Mouse (Mus musculus): ENCODE measurements at regions not wholly inside any gene's neighbourhood (a gene's known extent, or its start where the extent isn't known, plus 50 kb on each side); places are given as distances from the start of the nearest gene placed in this dataset.

DNA sequence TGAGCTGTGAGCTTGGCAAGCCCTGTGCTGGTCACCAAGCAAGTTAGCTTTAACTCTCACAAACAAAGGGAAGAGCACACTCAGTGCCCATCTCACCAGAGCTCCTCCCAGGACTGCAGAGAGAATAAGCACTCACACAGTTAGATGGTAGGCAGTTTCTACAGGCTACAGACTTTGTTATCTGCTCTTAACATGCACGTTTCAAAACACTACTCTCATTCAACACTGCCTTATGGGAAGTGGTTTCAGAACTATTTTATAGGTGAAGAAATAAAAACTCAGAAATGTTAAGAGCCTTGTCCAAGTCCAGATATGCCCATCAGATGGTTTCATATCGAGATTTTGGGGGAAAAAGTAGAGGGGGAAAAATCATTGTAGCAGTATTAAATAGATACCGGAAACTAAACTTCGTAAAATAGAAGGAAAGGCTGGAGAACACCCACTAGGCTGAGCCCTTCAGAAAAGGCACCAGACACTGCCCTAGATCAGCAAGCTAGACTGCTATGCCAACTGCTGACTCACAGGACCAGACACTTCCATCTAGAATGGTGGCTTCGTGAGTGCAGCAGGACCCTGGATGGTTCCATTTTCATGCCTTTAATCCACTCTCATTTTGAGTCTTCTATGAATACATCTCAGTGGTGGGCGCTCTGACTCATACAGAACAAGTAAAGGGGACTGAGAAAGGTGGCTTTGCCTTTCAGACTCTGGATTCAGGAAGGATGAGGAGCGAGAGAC is 51.3 kb upstream of the Serbp1 start:
- H3K36me3 ChIP-seq = no peaks in the 10 kb centered on the region
- H3K4me3 ChIP-seq = no peak overlapping the region
- H3K4me1 ChIP-seq = no peaks in the 10 kb centered on the region
- H3K27ac ChIP-seq (replicated peaks) = no peak overlapping the region
- no peak for ATAC-seq (ENCODE audit: low FRiP score, low read depth)
- H3K9ac ChIP-seq (replicated peaks) = no peak overlapping the region
- WGBS = 81% methylated on average over 7 of the region's 7 CpGs
- no peak overlapping the region for H3K4me2 ChIP-seq (replicated peaks)
- no peaks in the 10 kb centered on the region for H3K9me3 ChIP-seq
- H3K27me3 ChIP-seq = no peaks in the 10 kb centered on the region

DNA sequence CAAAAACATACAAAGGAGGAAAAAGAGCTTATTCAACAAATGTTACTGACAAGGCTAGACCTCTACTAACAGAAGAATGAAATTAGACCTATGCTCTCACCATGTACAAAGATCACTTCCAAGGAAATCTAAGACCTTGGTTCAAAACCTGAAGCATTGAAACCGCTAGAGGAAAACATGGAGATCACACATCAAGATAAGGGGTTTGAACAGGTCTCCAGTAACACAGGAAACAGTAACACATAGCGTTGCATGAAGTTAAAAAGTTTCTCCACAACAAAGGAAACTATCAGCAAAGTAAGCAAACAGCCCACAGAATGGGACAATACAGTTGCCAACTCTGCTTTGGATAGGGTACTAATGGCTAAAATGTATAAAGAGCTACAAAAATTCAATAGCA is 53.3 kb upstream of the Serbp1 start:
- H3K9ac ChIP-seq (replicated peaks) = no peak overlapping the region
- no peaks in the 10 kb centered on the region for H3K4me1 ChIP-seq
- no peak for ATAC-seq (ENCODE audit: low FRiP score, low read depth)
- no peak overlapping the region for H3K27ac ChIP-seq (replicated peaks)
- H3K27me3 ChIP-seq = no peaks in the 10 kb centered on the region
- H3K4me3 ChIP-seq = no peak overlapping the region
- 92% methylated on average over 2 of the region's 2 CpGs for WGBS
- H3K9me3 ChIP-seq = no peaks in the 10 kb centered on the region
- H3K4me2 ChIP-seq (replicated peaks) = no peak overlapping the region
- H3K36me3 ChIP-seq = no peaks in the 10 kb centered on the region

DNA sequence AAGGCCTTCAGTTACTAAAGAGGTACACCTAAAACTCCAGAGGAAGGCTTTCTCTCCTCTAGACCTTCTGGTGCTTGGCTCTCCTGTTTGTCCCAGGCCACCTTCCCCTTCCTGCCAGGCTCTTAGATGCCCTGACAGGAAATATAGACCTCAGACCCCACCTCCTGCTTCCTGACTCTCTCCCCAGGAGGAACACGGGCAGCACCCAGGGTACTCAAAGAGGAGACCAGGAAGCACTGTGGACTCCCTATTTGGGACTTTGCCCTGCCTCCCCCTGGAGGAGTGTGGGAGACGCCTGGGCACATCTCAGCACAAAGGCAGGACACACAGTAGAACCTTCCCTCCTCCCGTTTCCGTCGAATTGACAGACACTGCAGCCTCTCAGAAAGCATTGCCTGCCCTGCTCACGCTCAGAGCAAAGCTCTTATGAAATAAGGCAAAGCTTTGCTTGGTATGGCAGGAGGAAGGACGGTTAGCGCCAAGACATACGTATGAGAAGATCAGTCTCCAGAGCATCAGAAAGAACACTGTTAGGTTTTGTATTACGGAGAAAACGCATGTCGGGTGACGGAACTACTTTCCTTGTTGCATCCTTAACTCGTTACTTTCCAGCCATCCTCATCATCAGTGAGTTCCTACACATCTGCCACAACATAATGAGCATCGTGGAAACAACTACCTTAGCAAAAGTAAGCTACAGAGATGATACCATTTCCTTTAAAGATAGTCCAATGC is 54.3 kb upstream of the Serbp1 start:
- Histone ChIP-seq H3K36me3 (no peaks in the 10 kb centered on the region), H3K9me3 (no peaks in the 10 kb centered on the region), H3K4me1 (no peaks in the 10 kb centered on the region), H3K27me3 (no peaks in the 10 kb centered on the region), H3K4me2 (replicated peaks) (no peak overlapping the region), H3K9ac (replicated peaks) (no peak overlapping the region), H3K4me3 (no peak overlapping the region), H3K27ac (replicated peaks) (no peak overlapping the region)
- ATAC-seq (ENCODE audit: low FRiP score, low read depth) = no peak
- WGBS = 85% methylated on average over 15 of the region's 15 CpGs

DNA sequence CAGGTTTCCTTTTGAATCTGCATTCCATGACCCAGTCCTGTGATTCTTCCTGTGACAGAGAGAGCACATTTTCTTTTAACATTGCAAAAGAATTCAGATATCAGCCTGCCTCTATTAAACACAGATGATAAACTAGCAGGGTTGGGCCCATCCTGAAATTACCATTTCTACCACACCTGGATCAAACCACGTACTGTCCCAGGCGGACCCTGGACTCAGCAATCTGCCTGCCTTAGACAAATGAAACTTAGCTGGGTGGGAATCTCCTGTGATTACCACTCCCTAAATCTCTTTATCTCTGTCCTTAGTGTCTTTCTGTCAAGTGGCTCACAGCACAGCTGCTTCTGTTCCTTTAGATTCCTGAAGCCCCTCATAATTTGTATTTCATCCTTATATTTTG is 55.5 kb upstream of the Serbp1 start:
- H3K4me2 ChIP-seq (replicated peaks) = no peak overlapping the region
- H3K9me3 ChIP-seq = no peaks in the 10 kb centered on the region
- no peak overlapping the region for H3K27ac ChIP-seq (replicated peaks)
- no peaks in the 10 kb centered on the region for H3K4me1 ChIP-seq
- ATAC-seq (ENCODE audit: low FRiP score, low read depth) = no peak
- H3K4me3 ChIP-seq = no peak overlapping the region
- H3K9ac ChIP-seq (replicated peaks) = no peak overlapping the region
- no peaks in the 10 kb centered on the region for H3K36me3 ChIP-seq
- WGBS = 92% methylated on average over 2 of the region's 2 CpGs
- H3K27me3 ChIP-seq = no peaks in the 10 kb centered on the region

DNA sequence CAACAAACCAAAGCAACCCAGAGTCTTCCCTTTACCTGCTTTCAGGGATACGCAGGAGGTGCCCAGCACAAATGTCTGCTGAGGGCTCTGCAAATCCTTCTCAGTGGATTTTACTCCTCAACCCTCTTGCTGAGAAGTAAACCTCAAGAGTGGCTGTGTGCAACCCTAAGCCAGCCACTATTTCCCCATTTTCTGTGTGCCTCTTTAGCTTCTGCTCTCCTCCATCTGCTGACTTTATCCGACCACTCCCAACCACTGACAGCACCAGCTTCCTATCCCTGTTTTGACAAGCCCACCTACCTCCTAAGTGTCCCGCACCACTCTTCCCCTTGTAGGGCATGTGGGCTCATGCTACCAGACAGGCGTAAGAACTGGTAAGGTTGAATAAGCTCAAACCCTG is 56.5 kb upstream of the Serbp1 start:
- H3K9me3 ChIP-seq = no peaks in the 10 kb centered on the region
- no peak overlapping the region for H3K27ac ChIP-seq (replicated peaks)
- no peaks in the 10 kb centered on the region for H3K4me1 ChIP-seq
- no peak overlapping the region for H3K4me3 ChIP-seq
- ATAC-seq (ENCODE audit: low FRiP score, low read depth) = no peak
- no peak overlapping the region for H3K4me2 ChIP-seq (replicated peaks)
- H3K36me3 ChIP-seq = no peaks in the 10 kb centered on the region
- WGBS = 92% methylated on average over 4 of the region's 4 CpGs
- no peak overlapping the region for H3K9ac ChIP-seq (replicated peaks)
- no peaks in the 10 kb centered on the region for H3K27me3 ChIP-seq

DNA sequence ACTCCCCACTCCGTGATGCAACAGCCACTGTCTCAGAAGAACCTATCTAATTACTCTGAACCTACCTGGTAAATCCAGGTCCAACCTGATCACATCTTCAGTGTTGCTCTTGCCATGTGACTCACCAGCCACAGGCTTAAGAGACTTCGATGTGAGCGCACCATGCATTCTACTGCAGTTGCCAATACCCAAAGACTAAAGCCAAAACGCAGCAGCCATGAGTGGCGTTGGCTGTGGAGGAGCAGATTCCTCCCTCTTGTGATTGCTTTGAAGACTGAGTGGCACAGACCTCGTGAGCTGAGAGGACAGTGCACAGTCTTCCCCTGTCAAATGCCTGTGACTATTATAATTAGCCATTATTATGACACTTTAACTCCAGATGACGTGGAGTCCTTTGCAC is 58.6 kb upstream of the Serbp1 start:
- Histone ChIP-seq H3K9ac (replicated peaks) (no peak overlapping the region), H3K4me2 (replicated peaks) (no peak overlapping the region), H3K27me3 (no peaks in the 10 kb centered on the region), H3K4me3 (no peak overlapping the region), H3K36me3 (no peaks in the 10 kb centered on the region), H3K4me1 (no peaks in the 10 kb centered on the region), H3K27ac (replicated peaks) (no peak overlapping the region), H3K9me3 (no peaks in the 10 kb centered on the region; the same call in 1 of the 2 replicates)
- WGBS = 85% methylated on average over 7 of the region's 7 CpGs
- ATAC-seq (ENCODE audit: low FRiP score, low read depth) = no peak

DNA sequence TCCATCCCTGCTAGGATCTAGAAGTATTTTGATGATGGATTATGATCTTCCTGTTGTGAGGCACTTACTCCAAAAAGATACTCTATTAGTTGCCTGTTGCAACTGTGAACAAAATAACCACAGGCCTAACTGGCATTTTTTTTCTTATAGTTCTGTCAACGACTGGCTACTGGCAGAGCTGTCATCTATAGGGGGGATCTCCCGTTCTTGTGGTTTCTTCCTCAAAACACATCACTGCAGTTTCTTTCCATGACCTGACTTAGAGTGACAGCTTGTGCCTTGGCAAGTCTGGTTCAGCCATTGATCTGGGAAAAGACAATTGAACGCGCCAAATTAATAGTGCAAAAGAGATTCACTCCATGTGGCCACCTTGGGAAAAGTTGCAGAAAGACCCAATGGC is 59.4 kb upstream of the Serbp1 start:
- Histone ChIP-seq H3K4me3 (no peak overlapping the region), H3K4me1 (no peaks in the 10 kb centered on the region), H3K9me3 (no peaks in the 10 kb centered on the region; the same call in 1 of the 2 replicates), H3K4me2 (replicated peaks) (no peak overlapping the region), H3K27me3 (no peaks in the 10 kb centered on the region), H3K9ac (replicated peaks) (no peak overlapping the region), H3K27ac (replicated peaks) (no peak overlapping the region), H3K36me3 (no peaks in the 10 kb centered on the region)
- 89% methylated on average over 4 of the region's 4 CpGs for WGBS
- ATAC-seq (ENCODE audit: low FRiP score, low read depth) = no peak

DNA sequence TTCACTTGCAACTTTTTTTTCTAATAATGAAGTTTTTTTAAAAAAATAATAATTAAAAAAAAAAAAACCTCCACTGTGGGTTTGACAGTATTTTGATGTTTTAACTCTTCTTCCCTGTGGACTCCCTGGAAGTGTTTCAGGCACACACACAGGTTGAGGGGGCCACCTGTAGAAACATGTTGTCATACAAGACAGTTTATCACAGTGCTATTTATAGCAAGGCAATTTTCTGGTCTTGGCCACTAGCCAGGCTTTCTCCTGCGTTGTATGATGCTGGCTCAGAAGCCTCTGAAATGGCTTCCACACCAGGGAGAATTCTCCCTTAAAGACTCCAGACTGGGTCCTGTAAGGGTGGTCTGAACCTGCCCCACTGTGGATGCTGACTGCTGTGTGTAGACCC is 59.9 kb upstream of the Serbp1 start:
- H3K4me1 ChIP-seq = no peaks in the 10 kb centered on the region
- H3K36me3 ChIP-seq = no peaks in the 10 kb centered on the region
- no peak overlapping the region for H3K4me3 ChIP-seq
- 70% methylated on average over 1 of the region's 1 CpGs for WGBS
- H3K9me3 ChIP-seq = no peaks in the 10 kb centered on the region; the same call in 1 of the 2 replicates
- no peak for ATAC-seq (ENCODE audit: low FRiP score, low read depth)
- no peak overlapping the region for H3K4me2 ChIP-seq (replicated peaks)
- no peak overlapping the region for H3K27ac ChIP-seq (replicated peaks)
- no peak overlapping the region for H3K9ac ChIP-seq (replicated peaks)
- no peaks in the 10 kb centered on the region for H3K27me3 ChIP-seq

DNA sequence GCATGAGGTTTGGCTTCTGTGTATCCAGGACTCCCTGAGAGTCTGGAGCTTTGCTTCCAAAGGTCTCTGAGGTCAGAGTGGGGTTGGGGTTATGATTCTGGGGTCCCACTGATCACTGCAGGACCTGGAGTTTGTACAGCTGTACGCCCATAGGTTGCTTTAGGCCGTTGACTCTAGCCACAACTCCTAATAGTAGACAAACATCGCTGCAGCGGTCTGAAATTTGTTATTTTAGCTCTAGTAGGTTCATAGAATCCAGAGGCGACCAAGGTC is 67.4 kb upstream of the Serbp1 start:
- H3K4me1 ChIP-seq = no peaks in the 10 kb centered on the region
- H3K27me3 ChIP-seq = no peaks in the 10 kb centered on the region
- no peak overlapping the region for H3K4me3 ChIP-seq
- H3K27ac ChIP-seq (replicated peaks) = no peak overlapping the region
- no peaks in the 10 kb centered on the region; the same call in 1 of the 2 replicates for H3K9me3 ChIP-seq
- WGBS = 84% methylated on average over 5 of the region's 5 CpGs
- peak; percentile 18; the same call in 1 of the 2 replicates for ATAC-seq (ENCODE audit: low FRiP score, low read depth)
- H3K36me3 ChIP-seq = no peaks in the 10 kb centered on the region
- no peak overlapping the region for H3K4me2 ChIP-seq (replicated peaks)
- no peak overlapping the region for H3K9ac ChIP-seq (replicated peaks)

DNA sequence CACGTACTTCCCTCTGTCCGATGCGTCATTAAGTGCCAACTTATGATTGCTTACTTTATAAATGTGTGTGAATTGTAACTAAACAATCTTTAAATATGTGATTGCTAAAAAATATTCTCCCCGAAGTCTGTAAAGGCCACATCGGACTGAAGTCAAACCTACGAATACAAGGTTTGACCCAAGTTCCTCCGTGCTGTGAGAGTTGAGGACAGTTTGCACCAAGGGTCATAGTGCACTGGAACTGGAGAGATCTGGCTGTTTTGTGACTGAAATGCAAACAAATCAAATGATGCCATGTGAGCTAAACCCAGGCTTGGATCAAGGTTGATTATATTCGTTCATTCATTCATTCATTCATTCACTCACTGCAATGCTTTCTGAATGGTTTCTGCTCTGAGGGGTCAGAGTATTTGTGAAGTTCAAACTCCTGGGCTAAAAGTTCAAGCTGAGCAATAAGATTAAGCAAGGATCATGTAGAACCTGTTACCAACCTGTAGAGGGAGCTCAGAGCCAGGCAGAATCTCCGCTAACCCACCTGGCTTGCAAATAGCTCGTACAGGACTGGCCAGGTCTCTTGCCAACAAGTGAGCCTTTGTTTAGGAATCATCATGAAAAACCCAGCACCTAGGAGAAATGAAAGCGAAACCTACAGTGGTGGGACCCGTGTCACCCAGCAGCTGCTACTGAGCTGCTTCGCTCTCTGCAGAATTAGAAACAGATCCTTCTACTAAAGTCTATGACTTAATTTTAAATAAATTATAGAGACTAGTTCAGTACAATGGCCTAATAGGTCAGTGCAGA is 67.9 kb upstream of the Serbp1 start:
- Histone ChIP-seq H3K9ac (replicated peaks) (no peak overlapping the region), H3K4me2 (replicated peaks) (no peak overlapping the region), H3K4me1 (no peaks in the 10 kb centered on the region), H3K4me3 (no peak overlapping the region), H3K27ac (replicated peaks) (no peak overlapping the region), H3K27me3 (no peaks in the 10 kb centered on the region), H3K36me3 (no peaks in the 10 kb centered on the region), H3K9me3 (no peaks in the 10 kb centered on the region; the same call in 1 of the 2 replicates)
- WGBS = 52% methylated on average over 13 of the region's 13 CpGs
- ATAC-seq (ENCODE audit: low FRiP score, low read depth) = peak; percentile 66

DNA sequence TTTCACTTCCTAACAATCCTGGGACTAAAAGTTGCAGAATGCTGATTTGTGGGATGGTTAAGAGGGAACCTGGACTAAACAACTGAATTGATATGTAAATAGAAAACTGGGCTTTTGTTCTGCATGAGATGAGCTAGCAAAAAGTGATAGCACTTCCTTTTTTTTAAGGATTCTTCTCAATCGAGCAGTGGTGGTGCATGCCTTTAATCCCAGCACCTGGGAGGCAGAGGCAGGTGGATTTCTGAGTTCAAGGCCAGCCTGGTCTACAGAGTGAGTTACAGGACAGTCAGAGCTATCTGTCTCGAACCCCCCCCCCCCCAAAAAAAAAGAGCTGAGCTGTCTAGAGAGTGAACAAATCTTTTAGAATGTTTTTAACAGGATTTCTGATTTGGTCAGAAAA is 69.2 kb upstream of the Serbp1 start:
- no peaks in the 10 kb centered on the region for H3K36me3 ChIP-seq
- peak overlapping the region; percentile 58 for H3K4me2 ChIP-seq (replicated peaks)
- H3K4me3 ChIP-seq = peak overlapping the region; percentile 45
- no peaks in the 10 kb centered on the region for H3K9me3 ChIP-seq
- H3K4me1 ChIP-seq = no peaks in the 10 kb centered on the region
- peak overlapping the region; percentile 37; the same call in 1 of the 2 replicates for H3K9ac ChIP-seq (replicated peaks)
- WGBS = 33% methylated on average over 2 of the region's 2 CpGs
- peak; percentile 28 for ATAC-seq (ENCODE audit: low FRiP score, low read depth)
- no peaks in the 10 kb centered on the region for H3K27me3 ChIP-seq
- peak overlapping the region; percentile 52 for H3K27ac ChIP-seq (replicated peaks)
